Mouse (Mus musculus) heart, embryonic 11.5 days (tissue): Measurements from ENCODE around the gene Gh. TPM values are rescaled to one million over a fixed set of nuclear protein-coding genes. Genes with fewer than 3 reads are reported as not detected.

Experiments
- ATAC-seq: fragments of 200-750 bp; cut with Nextera tagmentation; replicated peaks from 2 replicates; pipeline ENCODE4 v1.8.0; 2017; ENCODE audit warnings: moderate library complexity; ENCODE audit not compliant: insufficient number of reproducible peaks, low FRiP score, low TSS enrichment
- H3K27ac ChIP-seq: fragments of 300-500 bp; sonication (generic); 2 replicates; pipeline ENCODE4 v1.5.1; 2014; ENCODE audit warnings: mild to moderate bottlenecking, low read depth, low read length
- H3K27me3 ChIP-seq: fragments of 300-500 bp; sonication (generic); 2 replicates; pipeline ENCODE4 v1.6.1; 2014; ENCODE audit warnings: mild to moderate bottlenecking, low read length, mixed read lengths; ENCODE audit not compliant: control insufficient read depth, insufficient read depth
- H3K36me3 ChIP-seq: fragments of 300-500 bp; sonication (generic); 2 replicates; pipeline ENCODE4 v1.6.1; 2014; ENCODE audit warnings: mild to moderate bottlenecking, low read length, moderate library complexity, mixed read lengths; ENCODE audit not compliant: control insufficient read depth, insufficient read depth
- H3K4me1 ChIP-seq: fragments of 300-500 bp; sonication (generic); 2 replicates; pipeline ENCODE4 v1.6.1; 2014; ENCODE audit warnings: low read length; ENCODE audit not compliant: control insufficient read depth, insufficient read depth
- H3K4me2 ChIP-seq: fragments of 300-500 bp; sonication (generic); 2 replicates; pipeline ENCODE4 v1.6.1; 2014; ENCODE audit warnings: mild to moderate bottlenecking, moderate library complexity
- H3K4me3 ChIP-seq: fragments of 300-500 bp; sonication (generic); 2 replicates; pipeline ENCODE4 v1.5.1; 2014; ENCODE audit warnings: low read depth, low read length
- H3K9ac ChIP-seq: fragments of 300-500 bp; sonication (generic); 2 replicates; pipeline ENCODE4 v1.6.1; 2014; ENCODE audit warnings: mild to moderate bottlenecking, low read depth, low read length, moderate library complexity
- H3K9me3 ChIP-seq: fragments of 300-500 bp; sonication (generic); replicated peaks from 2 replicates; pipeline ENCODE4 v1.6.1; 2016; ENCODE audit warnings: low read length; ENCODE audit not compliant: control insufficient read depth
- WGBS: fragments of 180-500 bp; shearing (Covaris S2); extraction: QIAGEN DNeasy Blood & Tissue Kit; methylation state at CpG from one replicate; pipeline ENCODE4 v1.1.7; 2014; ENCODE audit not compliant: insufficient replicate concordance; 5-methylcytosine and 5-hydroxymethylcytosine counted together
- polyA plus RNA-seq: library from polyadenylated mRNA; unstranded; fragments of >200 nt; fragmentation: Nextera tagmentation; extraction: Ambion mirVana; gene quantifications from 2 replicates; pipeline ENCODE4 v1.2.1, GENCODE M21; 2014

Gene Gh
- polyA plus RNA-seq, 1 experiment from 2014 or later: not detected

DNA sequence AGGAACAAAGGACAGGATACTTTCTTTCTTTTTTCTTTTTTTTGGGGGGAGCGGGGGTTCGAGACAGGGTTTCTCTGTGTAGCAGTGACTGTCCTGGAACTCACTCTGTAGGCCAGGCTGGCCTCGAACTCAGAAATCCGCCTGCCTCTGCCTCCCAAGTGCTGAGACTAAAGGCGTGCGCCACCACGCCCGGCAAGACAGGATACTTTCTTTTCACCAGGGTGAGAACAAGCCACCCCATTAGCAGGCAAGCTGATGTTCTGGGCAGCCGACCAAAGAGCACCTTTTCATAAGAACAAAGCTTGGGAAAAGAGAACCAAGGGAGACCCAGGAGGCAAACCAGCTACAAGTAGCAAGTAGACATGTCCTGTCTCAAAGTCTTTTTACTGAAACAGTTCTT lies 5.1 kb upstream of the Gh start:
- no peak overlapping the region for H3K4me2 ChIP-seq

DNA sequence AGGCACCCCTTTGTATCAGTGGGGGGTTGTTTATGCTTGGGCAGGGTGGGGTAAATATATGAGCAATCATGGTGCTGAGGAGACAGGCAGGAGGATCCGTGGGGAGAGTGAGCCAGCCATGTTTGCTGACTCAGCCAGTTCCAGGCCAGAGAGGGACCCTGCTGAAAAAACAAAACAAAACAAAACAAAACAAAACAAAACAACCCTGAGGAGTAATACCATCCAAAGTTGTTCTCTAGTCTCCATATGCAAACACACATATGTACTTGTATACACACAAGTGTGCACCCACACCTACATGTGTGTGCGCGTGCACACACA lies 4.4 kb upstream of the Gh start:
- no peaks in the 10 kb centered on the region for H3K4me1 ChIP-seq
- H3K4me3 ChIP-seq: no peak overlapping the region
- no peaks in the 10 kb centered on the region for H3K36me3 ChIP-seq
- no peaks in the 10 kb centered on the region for H3K27me3 ChIP-seq
- no peak overlapping the region for H3K27ac ChIP-seq
- WGBS: 81% methylated on average over 3 of the region's 3 CpGs
- no peak for ATAC-seq
- no peaks in the 10 kb centered on the region for H3K9me3 ChIP-seq
- H3K9ac ChIP-seq: no peak overlapping the region
- H3K4me2 ChIP-seq: no peak overlapping the region

More for the DNA sequence above, 5.1 kb upstream of the Gh start:
- no peak overlapping the region for H3K9ac ChIP-seq
- H3K36me3 ChIP-seq: no peaks in the 10 kb centered on the region
- H3K27me3 ChIP-seq: no peaks in the 10 kb centered on the region
- no peaks in the 10 kb centered on the region for H3K4me1 ChIP-seq
- no peak for ATAC-seq
- no peak overlapping the region for H3K4me3 ChIP-seq
- WGBS: 80% methylated on average over 9 of the region's 9 CpGs
- H3K9me3 ChIP-seq: no peaks in the 10 kb centered on the region
- H3K27ac ChIP-seq: no peak overlapping the region

- no peaks in the 10 kb centered on the region for H3K27me3 ChIP-seq
- ATAC-seq: no peak
- H3K9ac ChIP-seq: no peak overlapping the region
- no peak overlapping the region for H3K4me3 ChIP-seq
- WGBS: 78% methylated on average over 10 of the region's 10 CpGs
- no peaks in the 10 kb centered on the region for H3K4me1 ChIP-seq
- no peak overlapping the region for H3K4me2 ChIP-seq
- no peaks in the 10 kb centered on the region for H3K9me3 ChIP-seq
- H3K36me3 ChIP-seq: no peaks in the 10 kb centered on the region
- no peak overlapping the region for H3K27ac ChIP-seq
Measured at GRCm38 (mm10) chr11:106305348-106306064, 3.8 kb upstream of the Gh start.

- no peak for ATAC-seq
- no peak overlapping the region for H3K4me3 ChIP-seq
- no peak overlapping the region for H3K27ac ChIP-seq
- H3K9ac ChIP-seq: no peak overlapping the region
- H3K27me3 ChIP-seq: no peaks in the 10 kb centered on the region
- H3K4me1 ChIP-seq: no peaks in the 10 kb centered on the region
- H3K36me3 ChIP-seq: no peaks in the 10 kb centered on the region
- WGBS: 21% methylated on average over 2 of the region's 2 CpGs
- no peak overlapping the region for H3K4me2 ChIP-seq
- H3K9me3 ChIP-seq: no peaks in the 10 kb centered on the region
Measured at GRCm38 (mm10) chr11:106302634-106303033, 969 bp upstream of the Gh start.

GRCm38 (mm10) chr11:106291861-106292260 lies 9.8 kb downstream of the Gh start:
- Histone ChIP-seq H3K27me3 (no peaks in the 10 kb centered on the region), H3K36me3 (no peaks in the 10 kb centered on the region), H3K9ac (no peak overlapping the region), H3K4me2 (no peak overlapping the region), H3K4me1 (peaks cover 3% of the 10 kb centered on the region; the same call in 1 of the 2 replicates), H3K27ac (no peak overlapping the region), H3K9me3 (no peaks in the 10 kb centered on the region), H3K4me3 (no peak overlapping the region)
- WGBS: 76% methylated on average over 2 of the region's 2 CpGs
- no peak for ATAC-seq

- Histone ChIP-seq H3K4me1 (peaks cover 3% of the 10 kb centered on the region; the same call in 1 of the 2 replicates), H3K9me3 (no peaks in the 10 kb centered on the region), H3K27ac (no peak overlapping the region), H3K9ac (no peak overlapping the region), H3K4me2 (no peak overlapping the region), H3K36me3 (no peaks in the 10 kb centered on the region), H3K4me3 (no peak overlapping the region), H3K27me3 (no peaks in the 10 kb centered on the region)
- 83% methylated on average over 5 of the region's 5 CpGs for whole genome bisulfite sequencing
- ATAC-seq: no peak
Measured at GRCm38 (mm10) chr11:106290376-106290775, 11.3 kb downstream of the Gh start.

DNA sequence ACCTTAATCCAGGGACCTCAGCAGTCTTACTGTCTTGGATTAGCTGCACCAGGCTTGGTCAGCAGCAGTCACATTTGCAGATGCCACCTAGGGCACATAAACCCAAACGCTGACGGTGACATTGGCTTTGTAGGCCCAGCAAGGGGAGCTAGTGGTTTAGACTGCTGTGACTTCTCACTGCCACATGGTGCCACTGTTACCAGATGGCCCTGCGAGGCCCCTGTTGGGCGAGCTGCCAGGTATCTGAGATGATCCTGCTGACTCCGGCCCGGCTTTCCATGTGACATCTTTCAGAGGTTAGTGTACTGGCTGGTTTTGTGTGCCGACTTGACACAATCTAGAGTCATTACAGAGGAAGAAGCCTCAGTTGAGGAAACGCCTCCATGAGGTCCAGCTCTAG lies 12.3 kb downstream of the Gh start:
- no peaks in the 10 kb centered on the region for H3K36me3 ChIP-seq
- peaks cover 3% of the 10 kb centered on the region; the same call in 1 of the 2 replicates for H3K4me1 ChIP-seq
- H3K9ac ChIP-seq: no peak overlapping the region
- H3K4me2 ChIP-seq: no peak overlapping the region
- no peak overlapping the region for H3K27ac ChIP-seq
- 49% methylated on average over 8 of the region's 8 CpGs for WGBS
- no peak for ATAC-seq
- H3K27me3 ChIP-seq: no peaks in the 10 kb centered on the region
- H3K4me3 ChIP-seq: no peak overlapping the region
- no peaks in the 10 kb centered on the region for H3K9me3 ChIP-seq

DNA sequence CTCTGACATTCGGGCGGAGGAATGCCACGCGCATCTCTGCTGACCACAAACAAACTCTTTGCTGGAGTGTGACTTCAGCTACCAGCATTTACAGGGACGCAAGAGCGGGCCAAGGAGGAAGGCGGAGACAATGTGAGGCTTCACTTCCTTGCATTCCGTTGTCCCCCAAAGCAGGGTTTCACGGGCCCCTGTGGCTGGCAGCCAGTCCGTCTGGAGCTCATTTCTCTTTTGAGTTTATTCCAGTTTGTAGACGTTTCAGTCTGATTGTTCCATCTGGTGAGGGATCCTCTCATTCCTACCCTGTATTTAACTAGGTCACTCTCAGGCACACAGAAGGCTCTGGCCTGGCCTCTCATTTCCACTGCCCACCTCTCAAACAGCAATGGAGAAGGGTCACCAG lies 14.7 kb downstream of the Gh start:
- H3K27ac ChIP-seq: no peak overlapping the region
- H3K9me3 ChIP-seq: no peaks in the 10 kb centered on the region
- no peak overlapping the region for H3K4me2 ChIP-seq
- H3K4me1 ChIP-seq: peaks cover 3% of the 10 kb centered on the region; the same call in 1 of the 2 replicates
- H3K4me3 ChIP-seq: no peak overlapping the region
- 73% methylated on average over 11 of the region's 11 CpGs for WGBS
- H3K36me3 ChIP-seq: no peaks in the 10 kb centered on the region
- no peak for ATAC-seq
- no peaks in the 10 kb centered on the region for H3K27me3 ChIP-seq
- no peak overlapping the region for H3K9ac ChIP-seq

DNA sequence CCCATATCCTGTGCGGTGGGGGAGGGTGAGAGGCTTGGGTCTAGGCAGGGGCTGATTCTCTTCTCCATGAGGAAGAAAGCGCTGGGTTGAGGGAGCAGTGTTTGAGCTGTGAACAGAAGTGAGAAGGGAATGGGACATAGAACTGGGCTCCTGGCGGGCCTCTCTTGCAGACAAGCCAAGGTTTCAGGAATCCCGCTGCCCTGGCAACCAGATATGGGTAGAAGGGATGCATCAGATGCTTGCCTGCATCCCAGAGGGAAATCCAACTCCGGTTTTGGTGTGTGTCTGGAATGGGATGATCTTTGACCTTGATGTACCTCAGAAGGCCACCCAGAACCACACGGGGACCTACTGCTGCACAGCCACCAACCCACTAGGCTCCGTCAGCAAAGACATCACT lies 15.5 kb downstream of the Gh start:
- peaks cover 3% of the 10 kb centered on the region; the same call in 1 of the 2 replicates for H3K4me1 ChIP-seq
- H3K9ac ChIP-seq: no peak overlapping the region
- no peak for ATAC-seq
- H3K4me3 ChIP-seq: no peak overlapping the region
- H3K36me3 ChIP-seq: no peaks in the 10 kb centered on the region
- H3K4me2 ChIP-seq: no peak overlapping the region
- H3K27me3 ChIP-seq: no peaks in the 10 kb centered on the region
- WGBS: 75% methylated on average over 7 of the region's 7 CpGs
- no peaks in the 10 kb centered on the region for H3K9me3 ChIP-seq
- no peak overlapping the region for H3K27ac ChIP-seq
